Mouse (Mus musculus) liver, embryonic 15.5 days (tissue): ENCODE measurements around the gene Zfp992. TPM values are rescaled to one million over a fixed set of nuclear protein-coding genes. Genes with fewer than 3 reads are reported as not detected.
"Not testable (repeated sequence)": the region's sequence is repeated elsewhere in the genome, so short reads cannot be mapped to it uniquely, and the experiment has no call there.

Experiments used
- ATAC-seq: fragments of 200-750 bp; cut with Nextera tagmentation; 2 replicates; pipeline ENCODE4 v1.8.0; 2017; ENCODE audit warnings: moderate number of reproducible peaks, mild to moderate bottlenecking, moderate library complexity; ENCODE audit not compliant: insufficient read depth
- H3K27ac ChIP-seq: fragments of 300-500 bp; sonication (generic); replicated peaks from 2 replicates; pipeline ENCODE4 v1.5.1; 2015; ENCODE audit warnings: mild to moderate bottlenecking, inconsistent platforms
- H3K27me3 ChIP-seq: fragments of 300-500 bp; sonication (generic); 2 replicates; pipeline ENCODE4 v1.6.1; 2015; ENCODE audit warnings: mild to moderate bottlenecking, inconsistent platforms
- H3K36me3 ChIP-seq: fragments of 300-500 bp; sonication (generic); replicated peaks from 2 replicates; pipeline ENCODE4 v1.6.1; 2015; ENCODE audit warnings: moderate library complexity, mild to moderate bottlenecking, inconsistent platforms
- H3K4me1 ChIP-seq: fragments of 300-500 bp; sonication (generic); replicated peaks from 2 replicates; pipeline ENCODE4 v1.6.1; 2015; ENCODE audit warnings: inconsistent platforms
- H3K4me2 ChIP-seq: fragments of 300-500 bp; sonication (generic); 2 replicates; pipeline ENCODE4 v1.6.1; 2015; ENCODE audit warnings: moderate library complexity, mild to moderate bottlenecking, inconsistent platforms
- H3K4me3 ChIP-seq: fragments of 300-500 bp; sonication (generic); replicated peaks from 2 replicates; pipeline ENCODE4 v1.5.1; 2015; ENCODE audit warnings: mild to moderate bottlenecking, inconsistent platforms
- H3K9ac ChIP-seq: fragments of 300-500 bp; sonication (generic); 2 replicates; pipeline ENCODE4 v1.6.1; 2015; ENCODE audit warnings: moderate library complexity, mild to moderate bottlenecking, inconsistent platforms
- H3K9me3 ChIP-seq: fragments of 300-500 bp; sonication (generic); replicated peaks from 2 replicates; pipeline ENCODE4 v1.6.1; 2016; ENCODE audit warnings: inconsistent platforms
- WGBS: fragments of 180-500 bp; shearing (Covaris S2); methylation state at CpG from one replicate; pipeline ENCODE4 v1.1.7; 2015; ENCODE audit warnings: mixed read lengths; ENCODE audit not compliant: insufficient replicate concordance; 5-methylcytosine and 5-hydroxymethylcytosine counted together
- polyA plus RNA-seq: library from polyadenylated mRNA; unstranded; fragments of >200 nt; fragmentation: Nextera tagmentation; extraction: Ambion mirVana; gene quantifications from 2 replicates; pipeline ENCODE4 v1.2.1, GENCODE M21; 2015

Gene Zfp992
- 1.6 and 1.8 TPM in 2 replicates for polyA plus RNA-seq

DNA sequence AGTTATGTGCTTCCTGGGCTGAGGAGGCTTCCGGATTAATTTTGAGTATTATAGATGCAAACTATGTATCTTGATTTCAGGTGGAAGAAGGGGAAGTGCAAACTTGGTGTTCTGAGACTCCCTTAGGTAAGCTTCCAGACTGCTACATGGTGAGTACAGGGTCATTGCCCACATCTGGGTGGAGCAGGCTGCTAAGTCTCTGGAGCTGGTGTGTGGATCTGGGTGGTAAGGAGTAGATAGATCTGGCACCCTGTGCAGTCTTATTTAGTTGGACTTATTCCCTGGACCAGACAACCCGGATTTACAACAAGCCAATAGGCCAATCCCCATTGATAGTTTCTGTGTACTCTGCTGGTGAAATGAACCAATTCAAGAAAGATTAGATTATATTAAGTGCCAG, at the start of gene Zfp992:
TSS of gene Zfp992 (plus strand) at position 74 of the 400 bp plus-strand sequence.
- H3K4me1 ChIP-seq, H3K9ac ChIP-seq, H3K4me3 ChIP-seq, H3K36me3 ChIP-seq, H3K27ac ChIP-seq, ATAC-seq, H3K27me3 ChIP-seq, H3K4me2 ChIP-seq: not testable (repeated sequence)
- peaks cover 16% of the 10 kb centered on the region for H3K9me3 ChIP-seq
- WGBS = 74% methylated on average over 2 of the region's 2 CpGs

DNA sequence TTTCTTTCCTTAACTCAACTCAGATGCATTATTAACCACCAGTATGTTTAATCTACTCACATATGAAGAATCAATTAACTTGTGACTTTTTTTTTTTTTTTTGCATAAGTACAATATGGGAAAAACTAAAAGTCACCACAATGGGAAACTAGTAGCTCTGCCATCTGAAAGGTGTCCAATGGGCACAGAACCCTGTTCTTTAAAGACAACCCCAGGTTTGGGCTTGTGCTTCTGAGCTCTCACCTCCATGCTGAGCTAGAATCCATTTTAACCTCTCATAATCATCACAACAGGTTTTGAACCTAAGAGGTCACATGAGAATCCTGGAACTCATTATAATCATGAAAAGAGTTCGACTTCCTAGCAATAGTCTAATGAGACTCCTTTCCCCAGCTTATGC, 19.4 kb upstream of the Zfp992 start:
- not testable (repeated sequence) for H3K27me3 ChIP-seq, H3K9me3 ChIP-seq, H3K4me1 ChIP-seq, ATAC-seq, H3K4me2 ChIP-seq, H3K9ac ChIP-seq, H3K36me3 ChIP-seq, H3K27ac ChIP-seq, H3K4me3 ChIP-seq
- 0% methylated on average over 1 of the region's 1 CpGs for WGBS

DNA sequence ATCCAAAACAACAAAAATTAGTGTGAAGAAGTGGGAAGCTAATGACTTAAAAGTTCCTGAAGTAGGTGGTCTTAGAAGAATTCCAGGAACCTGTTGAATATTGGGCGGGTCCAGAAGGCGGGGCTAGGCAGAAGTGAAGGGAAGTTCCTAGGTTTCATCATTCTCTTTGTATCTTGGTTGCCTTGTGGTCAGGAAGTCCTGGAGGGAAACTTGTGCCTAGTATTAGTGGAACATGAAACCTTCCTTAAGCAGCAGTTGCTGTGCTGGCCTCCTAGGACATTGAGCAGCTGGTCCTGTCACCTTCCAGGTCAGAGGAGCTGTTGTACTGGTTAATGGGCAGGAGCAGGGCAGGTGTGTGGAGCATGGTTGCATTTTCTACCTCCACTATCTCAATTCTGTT, 17.9 kb upstream of the Zfp992 start:
- H3K4me2 ChIP-seq, H3K9ac ChIP-seq, H3K4me3 ChIP-seq, H3K27ac ChIP-seq, H3K36me3 ChIP-seq, H3K27me3 ChIP-seq, ATAC-seq, H3K4me1 ChIP-seq, H3K9me3 ChIP-seq: not testable (repeated sequence)
- 59% methylated on average over 2 of the region's 2 CpGs for WGBS

DNA sequence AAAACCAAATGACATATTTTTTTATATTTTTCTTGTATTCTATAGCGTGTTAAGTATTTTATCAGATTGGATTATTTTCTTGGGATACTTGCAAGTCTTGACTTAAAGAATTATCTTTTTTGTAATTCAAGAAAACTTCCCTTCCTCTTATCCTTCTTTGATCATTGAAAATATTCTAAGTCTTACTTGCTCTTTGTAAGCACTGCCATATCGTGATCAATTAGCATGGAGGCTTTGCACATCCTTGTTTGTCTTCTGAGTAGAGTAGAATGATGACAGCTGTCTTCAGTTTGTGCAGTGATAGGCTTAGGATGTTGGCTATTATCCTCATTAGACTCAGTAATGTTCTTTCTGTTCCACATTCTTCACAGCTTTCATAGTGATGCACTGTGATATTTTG, 13.3 kb upstream of the Zfp992 start:
- H3K27me3 ChIP-seq, H3K36me3 ChIP-seq, H3K4me1 ChIP-seq, H3K9ac ChIP-seq, ATAC-seq, H3K4me3 ChIP-seq, H3K4me2 ChIP-seq, H3K9me3 ChIP-seq, H3K27ac ChIP-seq: not testable (repeated sequence)
- WGBS = 64% methylated on average over 2 of the region's 2 CpGs

DNA sequence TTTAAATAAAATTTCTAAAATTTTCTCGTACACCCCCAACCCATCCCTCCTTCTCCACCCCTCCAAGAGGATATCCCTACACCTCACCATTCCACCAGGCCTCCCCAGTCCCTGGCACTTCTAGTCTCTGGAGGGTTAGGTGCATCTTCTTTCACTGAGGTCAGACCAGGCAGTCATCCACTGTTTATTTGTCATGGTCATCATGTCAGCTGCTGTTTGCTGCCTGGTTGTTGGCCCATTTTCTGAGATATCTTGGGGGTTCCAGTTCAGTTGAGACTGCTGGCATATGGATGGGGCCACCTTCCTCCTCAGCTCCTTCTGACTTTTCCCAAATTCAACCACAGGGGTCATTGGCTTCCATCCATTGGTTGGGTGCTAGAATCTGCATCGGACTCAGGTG, 11.6 kb upstream of the Zfp992 start:
- H3K27me3 ChIP-seq, H3K4me3 ChIP-seq, H3K36me3 ChIP-seq, H3K27ac ChIP-seq, H3K4me2 ChIP-seq, H3K9me3 ChIP-seq, ATAC-seq, H3K4me1 ChIP-seq, H3K9ac ChIP-seq: not testable (repeated sequence)
- 33% methylated on average over 2 of the region's 2 CpGs for WGBS

DNA sequence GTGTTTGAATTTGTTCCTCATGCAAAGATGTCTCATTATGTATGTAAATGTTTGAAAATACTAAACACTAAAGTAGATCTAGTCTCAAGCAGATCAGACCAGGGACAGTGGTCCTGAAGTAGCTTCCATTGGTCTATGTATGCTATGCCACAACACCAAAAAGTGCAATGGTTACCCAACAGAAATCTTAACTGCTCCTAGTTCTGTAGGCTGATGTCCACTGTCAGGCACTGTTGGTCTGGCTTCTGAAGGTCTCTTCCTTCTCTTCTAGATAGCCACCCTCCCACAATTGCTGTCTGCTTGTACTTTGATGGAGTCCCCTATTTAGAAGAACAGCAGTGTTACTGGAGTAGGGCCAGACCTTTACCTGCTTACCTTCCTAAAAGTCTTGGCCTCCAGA, 4.5 kb upstream of the Zfp992 start:
- not testable (repeated sequence) for H3K4me3 ChIP-seq, H3K4me2 ChIP-seq, H3K36me3 ChIP-seq, H3K4me1 ChIP-seq, H3K27me3 ChIP-seq, ATAC-seq, H3K27ac ChIP-seq, H3K9ac ChIP-seq
- H3K9me3 ChIP-seq = peaks cover 13% of the 10 kb centered on the region

DNA sequence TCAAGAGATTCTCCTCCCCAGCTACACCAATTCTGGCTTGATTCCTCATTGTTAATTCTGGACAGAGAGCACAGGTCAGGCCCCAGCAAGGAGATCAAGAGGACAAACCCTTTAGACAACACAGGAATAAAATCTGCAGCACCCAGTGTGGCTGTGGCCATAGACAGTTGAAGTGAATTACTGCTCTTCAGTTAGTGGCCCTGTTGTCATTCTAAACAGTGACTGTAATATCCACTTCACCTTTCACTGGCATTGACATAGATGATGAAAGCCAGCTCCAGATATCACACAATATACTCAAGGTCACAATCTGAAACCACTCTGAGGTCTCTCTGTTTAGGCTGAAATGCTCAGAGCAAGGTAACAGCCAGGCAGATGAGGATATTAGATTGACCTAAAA, 3.7 kb upstream of the Zfp992 start:
- ATAC-seq, H3K9ac ChIP-seq, H3K27me3 ChIP-seq, H3K4me1 ChIP-seq, H3K4me3 ChIP-seq, H3K27ac ChIP-seq, H3K36me3 ChIP-seq, H3K4me2 ChIP-seq: not testable (repeated sequence)
- peaks cover 13% of the 10 kb centered on the region for H3K9me3 ChIP-seq

DNA sequence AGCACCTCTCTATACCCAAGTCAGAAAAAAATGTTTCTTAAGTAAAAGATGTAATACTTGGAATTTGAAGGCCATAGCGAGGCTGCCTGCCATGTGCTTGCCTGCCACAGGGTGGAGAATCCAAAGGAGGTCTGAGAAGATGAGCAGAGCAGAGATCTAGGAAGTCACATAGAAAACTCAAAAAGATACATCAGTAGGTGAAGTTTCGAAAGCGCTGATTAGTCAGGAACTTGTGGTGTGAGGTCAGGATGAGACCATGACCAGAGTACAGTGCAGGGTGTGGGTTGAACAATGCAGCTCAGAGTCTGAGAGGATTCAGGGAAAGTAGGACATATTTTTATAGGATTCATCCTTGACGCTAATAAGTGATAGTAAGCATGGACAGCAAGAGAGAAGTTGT, 2.7 kb upstream of the Zfp992 start:
- not testable (repeated sequence) for H3K9ac ChIP-seq, H3K4me1 ChIP-seq, H3K27me3 ChIP-seq, ATAC-seq, H3K4me3 ChIP-seq, H3K4me2 ChIP-seq, H3K36me3 ChIP-seq, H3K27ac ChIP-seq
- WGBS = 67% methylated on average over 4 of the region's 4 CpGs
- peaks cover 13% of the 10 kb centered on the region for H3K9me3 ChIP-seq

DNA sequence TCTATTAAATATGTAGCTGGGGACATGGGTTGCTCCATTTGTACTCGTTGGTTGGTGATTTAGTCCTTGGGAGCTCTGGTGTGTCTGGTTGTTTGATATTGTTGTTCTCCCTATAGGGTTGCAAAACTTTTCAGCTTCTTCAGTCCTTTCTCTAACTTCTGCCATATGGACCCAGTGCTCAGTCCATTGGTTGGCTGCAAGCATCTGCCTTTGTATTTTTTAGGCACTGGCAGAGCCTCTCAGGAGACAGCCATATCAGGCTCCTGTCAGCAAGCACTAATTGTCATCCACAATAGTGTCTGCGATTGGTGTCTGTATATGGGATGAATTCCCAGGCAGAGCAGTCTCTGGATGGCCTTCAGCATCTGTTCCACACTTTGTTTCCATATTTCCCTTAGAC, 1.8 kb upstream of the Zfp992 start:
- peaks cover 13% of the 10 kb centered on the region for H3K9me3 ChIP-seq
- WGBS = 68% methylated on average over 2 of the region's 2 CpGs
- H3K36me3 ChIP-seq, ATAC-seq, H3K4me2 ChIP-seq, H3K27ac ChIP-seq, H3K27me3 ChIP-seq, H3K4me1 ChIP-seq, H3K4me3 ChIP-seq, H3K9ac ChIP-seq: not testable (repeated sequence)

DNA sequence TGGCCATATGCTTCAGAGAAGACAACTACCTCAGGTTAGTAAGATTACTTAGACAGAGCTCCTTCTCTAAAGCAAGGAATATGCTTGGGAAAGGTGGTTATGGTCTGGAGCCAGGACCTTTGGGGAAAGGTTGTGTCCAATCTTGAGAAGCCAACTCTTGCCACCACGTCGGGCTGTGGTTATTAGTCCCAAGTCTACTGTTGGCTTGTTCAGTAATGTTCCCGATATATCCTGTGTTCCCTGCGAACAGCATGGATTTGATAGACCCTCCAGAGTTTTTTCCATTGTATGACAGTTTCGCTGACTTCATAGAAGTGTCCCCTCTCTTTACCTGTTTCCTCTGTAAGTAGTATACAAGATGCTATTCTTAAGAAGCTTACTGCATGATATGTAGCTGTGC, 888 bp downstream of the Zfp992 start:
- not testable (repeated sequence) for H3K36me3 ChIP-seq, H3K9ac ChIP-seq, H3K4me3 ChIP-seq, H3K4me1 ChIP-seq, H3K4me2 ChIP-seq, ATAC-seq, H3K27ac ChIP-seq, H3K27me3 ChIP-seq
- WGBS = 68% methylated on average over 5 of the region's 5 CpGs
- peaks cover 22% of the 10 kb centered on the region for H3K9me3 ChIP-seq

DNA sequence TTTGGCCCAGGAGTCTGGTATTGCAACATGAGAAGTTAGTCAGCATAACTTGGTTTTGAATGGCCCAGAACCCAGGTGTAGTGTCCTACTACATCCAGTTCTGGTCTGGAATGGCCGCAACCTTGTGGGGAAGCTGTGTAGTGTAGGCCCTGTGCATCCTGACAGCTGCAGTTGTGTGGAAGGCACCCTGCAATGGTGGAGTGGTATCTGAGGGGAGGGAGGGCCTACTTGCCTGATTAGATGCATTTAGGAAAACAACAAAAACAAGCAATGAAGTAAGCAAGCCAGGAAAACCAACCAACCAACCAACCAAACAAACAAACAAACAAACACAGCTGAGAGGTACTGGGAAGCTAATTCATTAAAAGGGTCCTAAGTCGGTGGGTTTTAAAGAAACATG, 3.8 kb downstream of the Zfp992 start:
- not testable (repeated sequence) for H3K4me1 ChIP-seq, H3K27me3 ChIP-seq, H3K27ac ChIP-seq, H3K9ac ChIP-seq, ATAC-seq, H3K4me2 ChIP-seq, H3K4me3 ChIP-seq
- WGBS = 55% methylated on average over 2 of the region's 2 CpGs
- Histone ChIP-seq H3K36me3 (peaks cover 22% of the 10 kb centered on the region), H3K9me3 (peaks cover 43% of the 10 kb centered on the region)

DNA sequence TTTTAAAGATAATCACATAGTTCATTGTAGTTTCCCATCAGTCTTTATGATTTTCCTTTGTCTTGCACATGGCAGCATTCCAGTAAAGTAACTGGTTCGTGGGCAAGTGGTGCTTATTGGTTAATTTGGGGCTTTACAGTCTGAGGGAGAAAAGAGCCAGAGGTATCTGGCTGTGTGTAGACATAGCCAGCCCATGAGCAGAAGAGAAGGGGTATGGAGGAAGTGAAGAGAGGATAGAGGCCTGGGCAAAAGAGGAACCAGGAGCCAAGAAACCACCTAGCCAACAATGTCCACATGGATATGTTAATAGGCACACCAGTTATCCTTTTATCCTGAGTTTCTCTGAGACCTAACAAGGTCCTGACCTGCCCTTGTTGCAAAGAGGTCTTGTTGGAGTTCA, 5.3 kb downstream of the Zfp992 start:
- H3K9me3 ChIP-seq = peaks cover 40% of the 10 kb centered on the region
- not testable (repeated sequence) for H3K4me3 ChIP-seq, H3K9ac ChIP-seq, H3K27ac ChIP-seq, ATAC-seq, H3K4me1 ChIP-seq, H3K4me2 ChIP-seq, H3K27me3 ChIP-seq
- H3K36me3 ChIP-seq = peaks cover 17% of the 10 kb centered on the region
- WGBS = 40% methylated on average over 1 of the region's 1 CpGs
